Mouse (Mus musculus) cerebellum, adult (tissue): Measurements from ENCODE around the gene 4933411K16Rik.
A peak's percentile ranks its signal among the peaks of the same experiment; 100 is the strongest.
"Not testable (repeated sequence)": the region's sequence is repeated elsewhere in the genome, so short reads cannot be mapped to it uniquely, and the experiment has no call there.

Experiments used
- ATAC-seq: cut with Nextera tagmentation; 2 replicates; pipeline ENCODE4 v1.9.2; 2017; ENCODE audit warnings: mild to moderate bottlenecking, moderate library complexity, mixed read lengths; ENCODE audit not compliant: insufficient number of reproducible peaks, low FRiP score, low TSS enrichment

Gene 4933411K16Rik

GRCm38 (mm10) chr19:42075051-42075450 lies 23.0 kb downstream of the 4933411K16Rik start:
- ATAC-seq, result no peak

- ATAC-seq, result no peak
Observed at GRCm38 (mm10) chr19:42075992-42076391, 23.9 kb downstream of the 4933411K16Rik start.

GRCm38 (mm10) chr19:42078566-42078965 lies 26.5 kb downstream of the 4933411K16Rik start:
- no peak for ATAC-seq

GRCm38 (mm10) chr19:42079006-42079405 lies 27.0 kb downstream of the 4933411K16Rik start:
- ATAC-seq, result no peak

GRCm38 (mm10) chr19:42079950-42080349 lies 27.9 kb downstream of the 4933411K16Rik start:
- no peak for ATAC-seq

- no peak for ATAC-seq
Observed at GRCm38 (mm10) chr19:42080469-42080868, 28.4 kb downstream of the 4933411K16Rik start.

- ATAC-seq, result not testable (repeated sequence)
Observed at GRCm38 (mm10) chr19:42081613-42082012, 29.6 kb downstream of the 4933411K16Rik start.

- no peak for ATAC-seq
Observed at GRCm38 (mm10) chr19:42085690-42086089, 33.6 kb downstream of the 4933411K16Rik start.

- ATAC-seq, result peak; percentile 85
Observed at GRCm38 (mm10) chr19:42086166-42086565, 34.1 kb downstream of the 4933411K16Rik start, which contains the start of gene Morn4. TSS of gene Morn4 (minus strand) at chr19:42086357.

GRCm38 (mm10) chr19:42089103-42089747 lies 37.2 kb downstream of the 4933411K16Rik start:
- ATAC-seq, result no peak

GRCm38 (mm10) chr19:42089748-42090595 lies 37.9 kb downstream of the 4933411K16Rik start, which contains the start of gene Pi4k2a:
TSS of gene Pi4k2a (plus strand) at chr19:42090470.
- peak; percentile 96 for ATAC-seq

- no peak for ATAC-seq
Observed at GRCm38 (mm10) chr19:42090637-42091141, 38.6 kb downstream of the 4933411K16Rik start.

- ATAC-seq, result no peak
Observed at GRCm38 (mm10) chr19:42099406-42099805, 47.4 kb downstream of the 4933411K16Rik start.
